Mouse (Mus musculus) heart, adult 2 months (tissue): ENCODE data around the gene Rab4b.

Source experiments
- CTCF ChIP-seq: fragments of 200-600 bp; IDR thresholded peaks from 2 replicates; pipeline ENCODE4 v1.8.1; 2022; ENCODE audit warnings: antibody characterized with exemption, mild to moderate bottlenecking, moderate library complexity
- EP300 ChIP-seq: fragments of 200-500 bp; IDR thresholded peaks from 2 replicates; pipeline ENCODE4 v1.6.1; 2011; ENCODE audit warnings: low read depth, low read length, control low read depth; ENCODE audit not compliant: insufficient read depth

DNA sequence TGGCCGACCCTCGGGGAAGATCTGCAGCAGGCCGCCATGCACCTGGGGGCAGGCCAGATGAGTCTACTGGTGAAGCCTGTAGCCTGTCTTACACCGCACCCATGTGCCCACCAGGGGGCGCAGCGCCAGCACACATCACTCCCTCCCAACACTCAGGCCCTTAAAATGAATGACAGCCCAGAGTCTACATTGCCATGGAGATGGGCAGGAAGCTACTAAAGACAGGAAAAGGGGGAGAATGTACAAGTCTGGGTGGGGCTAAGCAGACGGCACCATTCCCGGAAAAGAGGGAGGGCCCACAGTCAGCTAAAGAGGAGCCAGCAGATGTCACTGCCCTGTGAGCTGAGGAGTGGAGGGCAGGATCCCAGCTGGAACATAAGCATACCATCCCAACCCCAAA, 18.8 kb downstream of the Rab4b start:
- peak; percentile 96 for TF ChIP-seq CTCF
- TF ChIP-seq EP300, result peak; percentile 77; the same call in 1 of the 2 replicates
